Mouse (Mus musculus) heart, adult 18-20 months (tissue): ENCODE measurements around the gene Fbxo5. TPM values are rescaled to one million over a fixed set of nuclear protein-coding genes. Genes with fewer than 3 reads are reported as not detected.

ENCODE experiments used
- total RNA-seq, 2 experiments: library from RNA; stranded (reverse); gene quantifications; 2 replicates each; pipeline ENCODE4 v1.2.3; 2021

The Fbxo5 gene
- total RNA-seq, 2 experiments from 2014 or later = 0.67 to 0.79 TPM

Other genes with a start within 250 kb of the Fbxo5 start
- gene Myct1, start 211.8 kb downstream of the Fbxo5 start, total RNA-seq = 1 to 10 TPM; 7.5 to 9.0 TPM
- not detected for gene Vip, start 166.4 kb downstream of the Fbxo5 start, total RNA-seq
- 1 to 10 TPM; 9.2 to 9.7 TPM for gene Mtrf1l, start 18.3 kb upstream of the Fbxo5 start, total RNA-seq
- 1 to 10 TPM in 1 of 2 experiments, under 1 TPM in 1; 0.67 to 1.1 TPM for gene Rgs17, start 116.8 kb upstream of the Fbxo5 start, total RNA-seq